Comparison of ENCODE assay signal across 9 mouse cellular contexts in the genomic region with DNA sequence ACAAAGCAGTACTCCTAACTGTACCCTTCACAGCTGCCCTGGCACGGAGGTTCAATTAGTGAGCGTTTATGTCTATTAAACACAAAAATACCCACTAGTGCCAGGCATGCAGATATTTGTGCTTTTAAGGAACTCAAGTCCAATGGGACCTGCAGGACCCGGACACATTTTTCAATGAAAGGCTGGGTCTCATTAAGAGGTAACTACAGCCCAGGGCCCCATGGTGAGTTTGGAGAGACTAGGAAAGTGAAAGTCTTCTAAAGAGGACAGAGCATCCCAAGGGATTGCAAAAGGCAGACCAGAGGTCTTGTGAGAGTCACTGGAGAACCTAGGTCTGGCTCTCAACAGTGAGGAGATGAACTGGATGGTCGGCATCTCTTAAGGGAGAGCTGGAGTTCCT. TPM values are rescaled to one million over a fixed set of nuclear protein-coding genes. Genes with fewer than 3 reads are reported as not detected.
DNase-seq lines count a peak whose midpoint lies in the region; ATAC-seq and TF ChIP-seq lines count a peak whose summit lies in the region.
"Had no signal": no experiment of that assay in that cellular context is flagged by ENCODE, and none has a peak within 500 bp of the region (broad histone marks: within the 10 kb centered on the region; RNA-seq: fewer than 3 reads in every experiment).

No protein-coding gene starts in this region.

- no peak for DNase-seq in limb, embryonic 14.5 days (ENCODE audit: low spot score)
- DNase-seq in thymus, adult 18-20 months: no peak
- no peak for DNase-seq in retina, embryonic 14.5 days (ENCODE audit: low spot score)
- DNase-seq: thymus, postnatal 25 days had no signal

- peak overlapping the region; percentile 83; the same call in 1 of the 2 replicates for H3K9ac ChIP-seq in limb, embryonic 14.5 days (ENCODE audit: low read depth, low read length, severe bottlenecking)
- H3K9ac ChIP-seq in stomach, embryonic 16.5 days (ENCODE audit: low read length): 0 out of 2 replicates have a peak overlapping the region, but pooled peaks have one; percentile 86

- peak overlapping the region; percentile 99 for H3K4me3 ChIP-seq in erythroblast, embryonic 14.5 days (replicated peaks)
- H3K4me3 ChIP-seq in megakaryocyte, embryonic 14.5 days (replicated peaks): peak overlapping the region; percentile 97
- H3K4me3 ChIP-seq in limb, embryonic 14.5 days (replicated peaks; ENCODE audit: low read length): no peak overlapping the region
- H3K4me3 ChIP-seq in stomach, embryonic 16.5 days (replicated peaks; ENCODE audit: low read length): peak overlapping the region; percentile 81; the same call in 1 of the 2 replicates

- WGBS in limb, embryonic 14.5 days: 78% methylated on average over 4 of the region's 4 CpGs
- 83% methylated on average over 4 of the region's 4 CpGs for WGBS in stomach, embryonic 16.5 days

- peaks cover 42% of the 10 kb centered on the region for H3K4me1 ChIP-seq in erythroblast, embryonic 14.5 days (ENCODE audit: control insufficient read depth)
- H3K4me1 ChIP-seq in megakaryocyte, embryonic 14.5 days: peaks cover 54% of the 10 kb centered on the region
- H3K4me1 ChIP-seq in limb, embryonic 14.5 days (ENCODE audit: control insufficient read depth, insufficient read depth, low read length): peaks cover 12% of the 10 kb centered on the region
- H3K4me1 ChIP-seq in stomach, embryonic 16.5 days (ENCODE audit: control insufficient read depth, insufficient read depth, low read length): peaks cover 25% of the 10 kb centered on the region

- no peak overlapping the region for H3K27ac ChIP-seq in limb, embryonic 14.5 days (replicated peaks; ENCODE audit: low read depth, low read length)
- no peak overlapping the region for H3K27ac ChIP-seq in stomach, embryonic 16.5 days (ENCODE audit: low read length)

- H3K36me3 ChIP-seq in erythroblast, embryonic 14.5 days (ENCODE audit: control insufficient read depth): peaks cover 37% of the 10 kb centered on the region
- peaks cover 37% of the 10 kb centered on the region for H3K36me3 ChIP-seq in megakaryocyte, embryonic 14.5 days (replicated peaks; ENCODE audit: low read length)
- H3K36me3 ChIP-seq in limb, embryonic 14.5 days (ENCODE audit: control insufficient read depth, insufficient read depth, low read length): peaks cover 37% of the 10 kb centered on the region
- H3K36me3 ChIP-seq in stomach, embryonic 16.5 days (ENCODE audit: control insufficient read depth, insufficient read depth, low read length): peaks cover 7% of the 10 kb centered on the region; the same call in 1 of the 2 replicates

- no peak for TF ChIP-seq POLR2A in limb, embryonic 14.5 days (IDR thresholded peaks at IDR 0.05; ENCODE audit: borderline replicate concordance, extremely low read depth, insufficient read depth, insufficient read length)

- peak overlapping the region; percentile 92 for H3K4me2 ChIP-seq in limb, embryonic 14.5 days (replicated peaks; ENCODE audit: low read depth, low read length, severe bottlenecking)
- peak overlapping the region; percentile 94 for H3K4me2 ChIP-seq in stomach, embryonic 16.5 days (ENCODE audit: low read depth, low read length)

- no peaks in the 10 kb centered on the region for H3K9me3 ChIP-seq in erythroblast, embryonic 14.5 days (ENCODE audit: control insufficient read depth, low read length)
- no peaks in the 10 kb centered on the region for H3K9me3 ChIP-seq in megakaryocyte, embryonic 14.5 days
- H3K9me3 ChIP-seq in limb, embryonic 14.5 days (ENCODE audit: control insufficient read depth, low read length): no peaks in the 10 kb centered on the region
- H3K9me3 ChIP-seq in stomach, embryonic 16.5 days (replicated peaks; ENCODE audit: control insufficient read depth, low read length): no peaks in the 10 kb centered on the region

- peaks cover 3% of the 10 kb centered on the region for H3K27me3 ChIP-seq in erythroblast, embryonic 14.5 days (ENCODE audit: control insufficient read depth)
- no peaks in the 10 kb centered on the region for H3K27me3 ChIP-seq in megakaryocyte, embryonic 14.5 days (replicated peaks)
- no peaks in the 10 kb centered on the region for H3K27me3 ChIP-seq in limb, embryonic 14.5 days (ENCODE audit: control insufficient read depth, insufficient read depth, low read length)
- no peaks in the 10 kb centered on the region for H3K27me3 ChIP-seq in stomach, embryonic 16.5 days (ENCODE audit: control insufficient read depth, insufficient read depth, low read length)

- ATAC-seq in erythroblast, adult 5-6 weeks (replicated peaks; ENCODE audit: low FRiP score, poor library complexity, severe bottlenecking): no peak
- no peak for ATAC-seq in megakaryocyte, adult 5-6 weeks (ENCODE audit: poor library complexity, severe bottlenecking)
- no peak for ATAC-seq in limb, embryonic 14.5 days (ENCODE audit: low FRiP score, low read depth)
- no peak for ATAC-seq in stomach, embryonic 16.5 days (ENCODE audit: insufficient read depth, low FRiP score)

RNA-seq across cellular contexts. Expression of gene Mtfr1l, which starts 1.8 kb away (rescaled TPM):
- polyA plus RNA-seq in erythroblast, embryonic 14.5 days (2012): 2.5 and 3.9 TPM in 2 replicates
- 7.9 and 20.3 TPM in 2 replicates for total RNA-seq in erythroblast, adult 5-6 weeks (2015; ENCODE audit: low replicate concordance)
- 7.9 and 8.3 TPM in 2 replicates for total RNA-seq in erythroblast, adult 5-6 weeks (2017; ENCODE audit: low replicate concordance)
- 46.4 and 106 TPM in 2 replicates for polyA plus RNA-seq in megakaryocyte, embryonic 14.5 days (2012; ENCODE audit: insufficient read depth, low replicate concordance)
- 40.4 and 48.1 TPM in 2 replicates for total RNA-seq in megakaryocyte, adult 5-6 weeks (2015)
- total RNA-seq in megakaryocyte, adult 5-6 weeks (2017): 33.6 and 38.3 TPM in 2 replicates
- 111 and 132 TPM in 2 replicates for polyA plus RNA-seq in limb, embryonic 14.5 days (2012; rRNA removed)
- polyA plus RNA-seq in limb, embryonic 14.5 days (2014; fragmentation: Nextera tagmentation; extraction: Ambion mirVana): 123 and 140 TPM in 2 replicates
- polyA plus RNA-seq in stomach, embryonic 16.5 days (2015; fragmentation: Nextera tagmentation; extraction: Ambion mirVana): 89.1 and 95.1 TPM in 2 replicates

RNA-seq across cellular contexts. Expression of gene Selenon, which starts 18.5 kb away (rescaled TPM):
- polyA plus RNA-seq in erythroblast, embryonic 14.5 days (2012): 0.05 and 0.08 TPM in 2 replicates
- total RNA-seq in erythroblast, adult 5-6 weeks (2015; ENCODE audit: low replicate concordance): 6.3 and 7.9 TPM in 2 replicates
- total RNA-seq in erythroblast, adult 5-6 weeks (2017; ENCODE audit: low replicate concordance): 1.4 and 2.9 TPM in 2 replicates
- polyA plus RNA-seq in megakaryocyte, embryonic 14.5 days (2012; ENCODE audit: insufficient read depth, low replicate concordance): 7.1 and 9.1 TPM in 2 replicates
- 24.9 and 25.4 TPM in 2 replicates for total RNA-seq in megakaryocyte, adult 5-6 weeks (2015)
- total RNA-seq in megakaryocyte, adult 5-6 weeks (2017): 6.3 and 8.2 TPM in 2 replicates
- 68.5 and 86.7 TPM in 2 replicates for polyA plus RNA-seq in limb, embryonic 14.5 days (2012; rRNA removed)
- polyA plus RNA-seq in limb, embryonic 14.5 days (2014; fragmentation: Nextera tagmentation; extraction: Ambion mirVana): 48.5 and 75.4 TPM in 2 replicates
- polyA plus RNA-seq in stomach, embryonic 16.5 days (2015; fragmentation: Nextera tagmentation; extraction: Ambion mirVana): 7.9 and 8.0 TPM in 2 replicates

RNA-seq across cellular contexts. Expression of gene Aunip, which starts 22.6 kb away (rescaled TPM):
- polyA plus RNA-seq in erythroblast, embryonic 14.5 days (2012): 0.18 and 0.29 TPM in 2 replicates
- total RNA-seq in erythroblast, adult 5-6 weeks (2015; ENCODE audit: low replicate concordance): 4.0 and 7.3 TPM in 2 replicates
- 6.8 and 8.4 TPM in 2 replicates for total RNA-seq in erythroblast, adult 5-6 weeks (2017; ENCODE audit: low replicate concordance)
- polyA plus RNA-seq in megakaryocyte, embryonic 14.5 days (2012; ENCODE audit: insufficient read depth, low replicate concordance): 0.54 TPM in 1 of 2 replicates, not detected in the other
- 3.7 and 3.9 TPM in 2 replicates for total RNA-seq in megakaryocyte, adult 5-6 weeks (2015)
- 12.6 and 17.0 TPM in 2 replicates for total RNA-seq in megakaryocyte, adult 5-6 weeks (2017)
- 6.7 and 10.3 TPM in 2 replicates for polyA plus RNA-seq in limb, embryonic 14.5 days (2012; rRNA removed)
- polyA plus RNA-seq in limb, embryonic 14.5 days (2014; fragmentation: Nextera tagmentation; extraction: Ambion mirVana): 3.5 and 3.6 TPM in 2 replicates
- 10.0 and 11.8 TPM in 2 replicates for polyA plus RNA-seq in stomach, embryonic 16.5 days (2015; fragmentation: Nextera tagmentation; extraction: Ambion mirVana)

RNA-seq across cellular contexts. Expression of gene Paqr7, which starts 36.9 kb away (rescaled TPM):
- polyA plus RNA-seq in erythroblast, embryonic 14.5 days (2012): 0.10 TPM in 1 of 2 replicates, not detected in the other
- total RNA-seq in erythroblast, adult 5-6 weeks (2015; ENCODE audit: low replicate concordance): 1.7 and 4.4 TPM in 2 replicates
- total RNA-seq in erythroblast, adult 5-6 weeks (2017; ENCODE audit: low replicate concordance): 2.1 and 7.8 TPM in 2 replicates
- 41.9 and 45.9 TPM in 2 replicates for polyA plus RNA-seq in megakaryocyte, embryonic 14.5 days (2012; ENCODE audit: insufficient read depth, low replicate concordance)
- total RNA-seq in megakaryocyte, adult 5-6 weeks (2015): 10.7 and 11.7 TPM in 2 replicates
- total RNA-seq in megakaryocyte, adult 5-6 weeks (2017): 17.0 and 17.6 TPM in 2 replicates
- 5.9 and 8.2 TPM in 2 replicates for polyA plus RNA-seq in limb, embryonic 14.5 days (2012; rRNA removed)
- 2.3 and 2.9 TPM in 2 replicates for polyA plus RNA-seq in limb, embryonic 14.5 days (2014; fragmentation: Nextera tagmentation; extraction: Ambion mirVana)
- 11.7 and 12.0 TPM in 2 replicates for polyA plus RNA-seq in stomach, embryonic 16.5 days (2015; fragmentation: Nextera tagmentation; extraction: Ambion mirVana)
